Mouse (Mus musculus): ENCODE measurements around the gene Map6. TPM values are rescaled to one million over a fixed set of nuclear protein-coding genes. Genes with fewer than 3 reads are reported as not detected.

Map6 gene
- polyA plus RNA-seq, 1 experiment from 2014 or later: 2.3 TPM

- no peak overlapping the region for H3K4me3 ChIP-seq
- no peaks in the 10 kb centered on the region for H3K36me3 ChIP-seq
- WGBS: 51% methylated on average over 8 of the region's 8 CpGs
- DNase-seq (ENCODE audit: low spot score): no peak
- H3K9me3 ChIP-seq: no peaks in the 10 kb centered on the region
- peak overlapping the region; percentile 59 for H3K27ac ChIP-seq
- peaks cover 56% of the 10 kb centered on the region for H3K4me1 ChIP-seq
- H3K27me3 ChIP-seq (ENCODE audit: insufficient read depth, poor library complexity, severe bottlenecking): no peaks in the 10 kb centered on the region
Measured at GRCm38 (mm10) chr7:99378870-99379269, 111.6 kb downstream of the Map6 start.

GRCm38 (mm10) chr7:99380491-99381213 lies 113.4 kb downstream of the Map6 start:
- H3K36me3 ChIP-seq: no peaks in the 10 kb centered on the region
- H3K27ac ChIP-seq: peak overlapping the region; percentile 94
- no peaks in the 10 kb centered on the region for H3K9me3 ChIP-seq
- no peak for DNase-seq (ENCODE audit: low spot score)
- no peaks in the 10 kb centered on the region for H3K27me3 ChIP-seq (ENCODE audit: insufficient read depth, poor library complexity, severe bottlenecking)
- peaks cover 74% of the 10 kb centered on the region for H3K4me1 ChIP-seq
- 1% methylated on average over 24 of the region's 24 CpGs for WGBS
- H3K4me3 ChIP-seq: peak overlapping the region; percentile 74

- WGBS: under 1% methylated on average over 73 of the region's 73 CpGs
- H3K4me3 ChIP-seq: peak within 1 kb of the TSS; percentile 74
- H3K4me1 ChIP-seq: peaks cover 82% of the 10 kb centered on the region
- no peaks in the 10 kb centered on the region for H3K27me3 ChIP-seq (ENCODE audit: insufficient read depth, poor library complexity, severe bottlenecking)
- no peaks in the 10 kb centered on the region for H3K9me3 ChIP-seq
- peak within 1 kb of the TSS; percentile 94 for H3K27ac ChIP-seq
- DNase-seq (ENCODE audit: low spot score): peak; percentile 100
- H3K36me3 ChIP-seq: peaks cover 3% of the 10 kb centered on the region; the same call in 1 of the 2 replicates
Measured at GRCm38 (mm10) chr7:99381214-99382087, 114.2 kb downstream of the Map6 start, which contains the start of gene Gdpd5. Gdpd5 (plus strand) TSS chr7:99381414.

- peaks cover 12% of the 10 kb centered on the region for H3K36me3 ChIP-seq
- WGBS: 7% methylated on average over 30 of the region's 30 CpGs
- peak overlapping the region; percentile 74 for H3K4me3 ChIP-seq
- H3K27ac ChIP-seq: peak overlapping the region; percentile 94
- DNase-seq (ENCODE audit: low spot score): no peak
- H3K9me3 ChIP-seq: no peaks in the 10 kb centered on the region
- H3K4me1 ChIP-seq: peaks cover 91% of the 10 kb centered on the region
- no peaks in the 10 kb centered on the region for H3K27me3 ChIP-seq (ENCODE audit: insufficient read depth, poor library complexity, severe bottlenecking)
Measured at GRCm38 (mm10) chr7:99382088-99383000, 115.1 kb downstream of the Map6 start.

GRCm38 (mm10) chr7:99383246-99383645 lies 116.0 kb downstream of the Map6 start:
- WGBS: 34% methylated on average over 5 of the region's 5 CpGs
- H3K9me3 ChIP-seq: no peaks in the 10 kb centered on the region
- H3K27me3 ChIP-seq (ENCODE audit: insufficient read depth, poor library complexity, severe bottlenecking): no peaks in the 10 kb centered on the region
- peak overlapping the region; percentile 94 for H3K27ac ChIP-seq
- H3K4me3 ChIP-seq: peak overlapping the region; percentile 74
- H3K4me1 ChIP-seq: peaks cover 96% of the 10 kb centered on the region
- H3K36me3 ChIP-seq: peaks cover 21% of the 10 kb centered on the region
- DNase-seq (ENCODE audit: low spot score): no peak

GRCm38 (mm10) chr7:99384101-99384611 lies 116.9 kb downstream of the Map6 start:
- WGBS: 3% methylated on average over 4 of the region's 4 CpGs
- DNase-seq (ENCODE audit: low spot score): peak; percentile 87
- Histone ChIP-seq H3K27ac (peak overlapping the region; percentile 94), H3K27me3 (ENCODE audit: insufficient read depth, poor library complexity, severe bottlenecking) (no peaks in the 10 kb centered on the region), H3K9me3 (no peaks in the 10 kb centered on the region), H3K4me1 (peaks cover 97% of the 10 kb centered on the region), H3K36me3 (peaks cover 28% of the 10 kb centered on the region), H3K4me3 (peak overlapping the region; percentile 74)

- H3K9me3 ChIP-seq: no peaks in the 10 kb centered on the region
- no peak overlapping the region for H3K4me3 ChIP-seq
- no peak for DNase-seq (ENCODE audit: low spot score)
- no peaks in the 10 kb centered on the region for H3K27me3 ChIP-seq (ENCODE audit: insufficient read depth, poor library complexity, severe bottlenecking)
- peak overlapping the region; percentile 43 for H3K27ac ChIP-seq
- H3K36me3 ChIP-seq: peaks cover 28% of the 10 kb centered on the region
- WGBS: 75% methylated on average over 5 of the region's 5 CpGs
- peaks cover 100% of the 10 kb centered on the region for H3K4me1 ChIP-seq
Measured at GRCm38 (mm10) chr7:99386030-99386429, 118.8 kb downstream of the Map6 start.

Other genes with a start within 250 kb of the Map6 start
- gene Uvrag, start 126.3 kb upstream of the Map6 start, polyA plus RNA-seq (2016; fragmentation: Nextera tagmentation; extraction: Ambion mirVana): 15.2 and 17.0 TPM in 2 replicates
- 12.5 and 24.3 TPM in 2 replicates for gene Dgat2, start 84.7 kb upstream of the Map6 start, polyA plus RNA-seq (2016; fragmentation: Nextera tagmentation; extraction: Ambion mirVana)
- gene Mogat2, start 28.8 kb upstream of the Map6 start, polyA plus RNA-seq (2016; fragmentation: Nextera tagmentation; extraction: Ambion mirVana): 11.1 and 30.6 TPM in 2 replicates
- gene Serpinh1, start 85.8 kb downstream of the Map6 start, polyA plus RNA-seq (2016; fragmentation: Nextera tagmentation; extraction: Ambion mirVana): 1,580 and 1,787 TPM in 2 replicates
- 24.2 and 31.6 TPM in 2 replicates for gene Gdpd5, start 114.0 kb downstream of the Map6 start, polyA plus RNA-seq (2016; fragmentation: Nextera tagmentation; extraction: Ambion mirVana)
- 0.52 and 1.1 TPM in 2 replicates for gene Klhl35, start 198.6 kb downstream of the Map6 start, polyA plus RNA-seq (2016; fragmentation: Nextera tagmentation; extraction: Ambion mirVana)
- gene Rps3, start 216.3 kb downstream of the Map6 start, polyA plus RNA-seq (2016; fragmentation: Nextera tagmentation; extraction: Ambion mirVana): 517 and 596 TPM in 2 replicates